17 mouse cellular contexts compared by ENCODE assay signal in the genomic region with DNA sequence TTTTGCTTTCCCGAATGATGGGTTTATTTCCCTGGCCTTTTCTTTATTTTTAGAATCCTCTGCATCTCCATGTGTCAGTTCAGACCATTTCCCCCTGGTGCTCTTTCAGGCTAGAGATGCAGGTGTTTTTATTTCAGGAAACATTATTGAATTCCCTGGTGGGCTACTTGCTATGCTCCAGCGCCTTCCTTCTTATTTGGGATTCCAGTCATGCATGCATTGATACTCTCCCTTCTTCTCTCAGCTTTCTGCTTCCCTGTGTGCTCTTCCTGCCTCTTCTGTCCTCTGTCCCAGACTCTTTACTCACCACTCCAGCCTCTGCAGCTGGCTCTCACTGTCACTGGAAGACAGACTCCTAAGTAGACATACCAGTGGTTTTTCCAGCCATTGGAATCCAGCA.
A peak's percentile ranks its signal among the peaks of the same experiment; 100 is the strongest.
DNase-seq lines count a peak whose midpoint lies in the region; ATAC-seq lines count a peak whose summit lies in the region.
"Had no signal": no experiment of that assay in that cellular context is flagged by ENCODE, and none has a peak within 500 bp of the region (broad histone marks: within the 10 kb centered on the region; RNA-seq: fewer than 3 reads in every experiment).

No protein-coding gene starts in this region.

- H3K36me3 ChIP-seq in kidney, embryonic 15.5 days = 0 out of 2 replicates have a peak, but pooled peaks cover 3% of the 10 kb centered on the region
- peaks cover 11% of the 10 kb centered on the region for H3K36me3 ChIP-seq in hindbrain, embryonic 15.5 days
- H3K36me3 ChIP-seq in neural tube, embryonic 13.5 days = 0 out of 2 replicates have a peak, but pooled peaks cover 19% of the 10 kb centered on the region
- H3K36me3 ChIP-seq in liver, embryonic 12.5 days = peaks cover 8% of the 10 kb centered on the region; the same call in 1 of the 2 replicates
- H3K36me3 ChIP-seq: lung, embryonic 15.5 days had no signal

- H3K4me1 ChIP-seq in kidney, embryonic 15.5 days = peaks cover 6% of the 10 kb centered on the region
- peaks cover 8% of the 10 kb centered on the region; the same call in 1 of the 2 replicates for H3K4me1 ChIP-seq in hindbrain, embryonic 15.5 days (replicated peaks)
- H3K4me1 ChIP-seq in neural tube, embryonic 13.5 days (replicated peaks) = peaks cover 15% of the 10 kb centered on the region
- no peaks in the 10 kb centered on the region for H3K4me1 ChIP-seq in liver, embryonic 12.5 days
- H3K4me1 ChIP-seq: lung, embryonic 15.5 days had no signal

- H3K4me3 ChIP-seq in kidney, embryonic 15.5 days (replicated peaks) = no peak overlapping the region
- H3K4me3 ChIP-seq in hindbrain, embryonic 15.5 days = no peak overlapping the region
- H3K4me3 ChIP-seq in neural tube, embryonic 13.5 days = no peak overlapping the region
- H3K4me3 ChIP-seq in liver, embryonic 12.5 days = no peak overlapping the region
- H3K4me3 ChIP-seq: heart, embryonic 12.5 days; lung, embryonic 15.5 days had no signal

- H3K27me3 ChIP-seq in kidney, embryonic 15.5 days = no peaks in the 10 kb centered on the region
- H3K27me3 ChIP-seq in hindbrain, embryonic 15.5 days = no peaks in the 10 kb centered on the region
- H3K27me3 ChIP-seq in neural tube, embryonic 13.5 days = no peaks in the 10 kb centered on the region
- no peaks in the 10 kb centered on the region for H3K27me3 ChIP-seq in liver, embryonic 12.5 days (replicated peaks)
- H3K27me3 ChIP-seq: heart, embryonic 12.5 days; lung, embryonic 15.5 days had no signal

- no peak overlapping the region for H3K4me2 ChIP-seq in kidney, embryonic 15.5 days
- no peak overlapping the region for H3K4me2 ChIP-seq in hindbrain, embryonic 15.5 days
- H3K4me2 ChIP-seq in neural tube, embryonic 13.5 days = no peak overlapping the region
- no peak overlapping the region for H3K4me2 ChIP-seq in liver, embryonic 12.5 days
- H3K4me2 ChIP-seq: heart, embryonic 12.5 days; lung, embryonic 15.5 days had no signal

- 34% methylated on average over 2 of the region's 2 CpGs for WGBS in kidney, embryonic 15.5 days
- WGBS in hindbrain, embryonic 15.5 days = 16% methylated on average over 2 of the region's 2 CpGs
- WGBS in neural tube, embryonic 13.5 days = 25% methylated on average over 2 of the region's 2 CpGs
- WGBS in liver, embryonic 12.5 days (ENCODE audit: insufficient replicate concordance) = 62% methylated on average over 2 of the region's 2 CpGs

- H3K27ac ChIP-seq in kidney, embryonic 15.5 days = 0 out of 2 replicates have a peak overlapping the region, but pooled peaks have one; percentile 37
- 0 out of 2 replicates have a peak overlapping the region, but pooled peaks have one; percentile 34 for H3K27ac ChIP-seq in hindbrain, embryonic 15.5 days (replicated peaks)
- peak overlapping the region; percentile 64 for H3K27ac ChIP-seq in neural tube, embryonic 13.5 days (replicated peaks)
- no peak overlapping the region for H3K27ac ChIP-seq in liver, embryonic 12.5 days
- H3K27ac ChIP-seq: lung, embryonic 15.5 days had no signal

- ATAC-seq in kidney, embryonic 15.5 days (replicated peaks; ENCODE audit: low FRiP score) = peak; percentile 75; the same call in 1 of the 2 replicates
- ATAC-seq in hindbrain, embryonic 15.5 days (ENCODE audit: low FRiP score, low read depth) = no peak
- ATAC-seq in neural tube, embryonic 13.5 days (ENCODE audit: low read depth) = peak; percentile 87
- ATAC-seq in liver, embryonic 12.5 days = no peak

- no peak for DNase-seq in kidney, postnatal 10 days
- DNase-seq in Muller cell, postnatal 12 days (ENCODE audit: inconsistent ontology term) = peak; percentile 10
- DNase-seq in MN1 (ENCODE audit: low spot score) = no peak
- DNase-seq in heart, adult 9 months (ENCODE audit: low spot score in 2 of 2) = no peak
- DNase-seq: adrenal gland, postnatal 14 days; cerebellum, adult 9-10 months; gastrocnemius, postnatal 25 days; kidney, adult 2 months; layer of hippocampus, adult 9-11 months; right cerebral cortex, postnatal 25 days; thymus, adult 2 months had no signal

- H3K9me3 ChIP-seq in kidney, embryonic 15.5 days (replicated peaks) = no peaks in the 10 kb centered on the region
- no peaks in the 10 kb centered on the region for H3K9me3 ChIP-seq in hindbrain, embryonic 15.5 days
- no peaks in the 10 kb centered on the region for H3K9me3 ChIP-seq in neural tube, embryonic 13.5 days
- no peaks in the 10 kb centered on the region for H3K9me3 ChIP-seq in liver, embryonic 12.5 days (replicated peaks)
- H3K9me3 ChIP-seq: heart, embryonic 12.5 days; lung, embryonic 15.5 days had no signal

- no peak overlapping the region for H3K9ac ChIP-seq in kidney, embryonic 15.5 days
- H3K9ac ChIP-seq in hindbrain, embryonic 15.5 days = no peak overlapping the region
- H3K9ac ChIP-seq in neural tube, embryonic 13.5 days = no peak overlapping the region
- no peak overlapping the region for H3K9ac ChIP-seq in liver, embryonic 12.5 days
- H3K9ac ChIP-seq: heart, embryonic 12.5 days; lung, embryonic 15.5 days had no signal

Comparison
In these comparisons a context has a peak if more than half of its experiments do, and no peak if none do; other contexts are left out.
1. ATAC-seq: peak in kidney, embryonic 15.5 days (single experiment) and neural tube, embryonic 13.5 days (single experiment); none in hindbrain, embryonic 15.5 days (single experiment) and liver, embryonic 12.5 days (single experiment).